Mouse (Mus musculus) E14TG2a.4 (cell line): ENCODE data around the gene Ovol2.
"Not testable (repeated sequence)": the region's sequence is repeated elsewhere in the genome, so short reads cannot be mapped to it uniquely, and the experiment has no call there.

Source experiments
- H3K27me3 ChIP-seq: 2 replicates; pipeline ENCODE4 v1.6.1; 2014; ENCODE audit warnings: low read length, control low read depth; ENCODE audit not compliant: insufficient read depth
- H3K36me3 ChIP-seq: 2 replicates; pipeline ENCODE4 v1.6.1; 2014; ENCODE audit warnings: low read length, control low read depth; ENCODE audit not compliant: insufficient read depth
- H3K4me1 ChIP-seq: replicated peaks from 2 replicates; pipeline ENCODE4 v1.6.1; 2014; ENCODE audit warnings: low read depth, low read length, control low read depth
- H3K4me3 ChIP-seq: replicated peaks from 2 replicates; pipeline ENCODE4 v1.5.1; 2014; ENCODE audit warnings: mild to moderate bottlenecking, low read length
- H3K9me3 ChIP-seq: 2 replicates; pipeline ENCODE4 v1.6.1; 2014; ENCODE audit warnings: low read length, control low read depth
- CTCF ChIP-seq: conservative IDR thresholded peaks from 2 replicates; pipeline ENCODE4 v1.5.1; 2014; ENCODE audit warnings: low read length
- NANOG ChIP-seq: IDR thresholded peaks from 2 replicates; pipeline ENCODE4 v1.6.1; 2014; ENCODE audit warnings: borderline replicate concordance, low read length, mixed read lengths
- POU5F1 ChIP-seq: IDR thresholded peaks from 2 replicates; pipeline ENCODE4 v1.6.1; 2014; ENCODE audit warnings: low read length, borderline replicate concordance

The Ovol2 gene

DNA sequence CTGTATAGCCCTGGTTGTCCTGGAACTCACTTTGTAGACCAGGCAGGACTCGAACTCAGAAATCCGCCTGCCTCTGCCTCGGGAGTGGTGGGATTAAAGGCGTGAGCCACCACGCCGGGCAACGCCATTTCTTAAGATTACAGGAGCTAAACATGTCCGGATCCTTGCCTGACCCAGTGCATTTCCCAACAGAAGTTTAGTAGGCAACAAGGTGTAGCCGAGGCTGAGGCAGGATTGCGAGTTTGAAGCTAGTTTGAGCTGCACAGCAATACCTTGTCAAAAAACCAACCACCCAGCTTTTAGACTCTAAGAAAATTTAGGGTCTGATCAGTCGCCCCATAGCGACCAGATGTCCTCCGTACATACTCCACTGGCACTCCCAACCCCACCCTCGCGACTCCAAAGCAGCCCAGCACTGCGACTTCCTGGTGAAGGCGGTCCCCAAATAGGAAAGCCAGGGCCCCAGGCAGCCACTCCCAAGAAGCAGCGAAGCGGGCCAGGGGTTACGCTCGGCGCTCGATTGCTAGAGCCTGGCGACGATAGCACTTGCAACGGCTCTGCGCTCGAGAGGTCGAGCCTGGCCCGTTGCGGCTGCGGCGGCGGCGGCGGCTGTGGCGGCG is 36.6 kb upstream of the Ovol2 start, which contains the start of the genes Kat14 and Pet117:
Gene Kat14, plus strand, starts transcription at position 584 of the 620 bp plus-strand sequence.
Gene Pet117, plus strand, starts transcription at position 597 of the 620 bp plus-strand sequence.
- Histone ChIP-seq H3K4me3 (peak within 1 kb of the TSS; percentile 87), H3K4me1 (peaks cover 23% of the 10 kb centered on the region), H3K36me3 (peaks cover 21% of the 10 kb centered on the region), H3K9me3 (no peaks in the 10 kb centered on the region), H3K27me3 (no peaks in the 10 kb centered on the region)
- no peak for TF ChIP-seq NANOG
- no peak for TF ChIP-seq CTCF
- TF ChIP-seq POU5F1, result no peak

DNA sequence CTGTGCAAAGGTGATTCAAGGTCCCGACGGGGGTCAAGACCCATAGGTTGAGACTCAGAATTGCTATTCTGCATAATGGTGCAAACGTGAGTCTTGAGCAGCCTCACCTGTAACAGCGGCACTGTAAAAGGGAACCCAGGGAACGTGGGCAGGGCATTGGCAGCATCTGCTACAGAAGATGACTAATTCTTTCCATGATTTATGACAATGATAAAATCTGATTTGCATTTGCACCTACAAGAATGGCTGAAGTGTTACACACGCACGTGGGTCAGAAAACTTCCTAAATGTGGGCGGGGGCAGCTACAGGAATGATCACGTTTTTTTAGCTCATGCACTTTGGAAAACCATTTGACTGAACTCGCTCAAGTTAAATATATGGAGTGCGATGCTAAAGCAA is 20.9 kb upstream of the Ovol2 start:
- H3K9me3 ChIP-seq, result no peaks in the 10 kb centered on the region
- 0 out of 2 replicates have a peak, but pooled peaks cover 2% of the 10 kb centered on the region for H3K4me1 ChIP-seq
- H3K27me3 ChIP-seq, result no peaks in the 10 kb centered on the region
- TF ChIP-seq NANOG (no peak), POU5F1 (no peak), CTCF (no peak)
- H3K36me3 ChIP-seq, result no peaks in the 10 kb centered on the region
- no peak overlapping the region for H3K4me3 ChIP-seq

DNA sequence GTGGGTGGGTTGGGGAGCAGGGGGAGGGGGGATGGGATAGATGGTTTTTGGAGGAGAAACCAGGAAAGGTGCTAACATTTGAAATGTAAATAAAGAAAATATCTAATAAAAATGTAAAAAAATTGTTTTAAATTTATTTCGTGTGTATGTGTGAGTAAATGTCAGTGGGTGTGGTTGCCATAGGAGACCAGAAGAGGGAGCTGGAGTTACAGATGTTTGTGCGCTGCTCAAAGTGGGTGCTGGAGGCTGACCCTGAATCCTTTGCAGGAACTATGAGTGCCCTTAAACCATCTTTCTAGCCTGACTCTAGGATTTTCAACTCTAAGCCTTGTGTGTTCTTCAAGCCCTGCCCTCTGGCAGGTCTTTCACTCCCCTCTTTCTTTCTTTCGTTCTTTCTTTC is 16.6 kb upstream of the Ovol2 start:
- H3K36me3 ChIP-seq, result no peaks in the 10 kb centered on the region
- 0 out of 2 replicates have a peak, but pooled peaks cover 2% of the 10 kb centered on the region for H3K4me1 ChIP-seq
- no peaks in the 10 kb centered on the region for H3K9me3 ChIP-seq
- H3K27me3 ChIP-seq, result 0 out of 2 replicates have a peak, but pooled peaks cover 2% of the 10 kb centered on the region
- TF ChIP-seq NANOG (no peak), POU5F1 (no peak), CTCF (peak; percentile 53)
- H3K4me3 ChIP-seq, result no peak overlapping the region

DNA sequence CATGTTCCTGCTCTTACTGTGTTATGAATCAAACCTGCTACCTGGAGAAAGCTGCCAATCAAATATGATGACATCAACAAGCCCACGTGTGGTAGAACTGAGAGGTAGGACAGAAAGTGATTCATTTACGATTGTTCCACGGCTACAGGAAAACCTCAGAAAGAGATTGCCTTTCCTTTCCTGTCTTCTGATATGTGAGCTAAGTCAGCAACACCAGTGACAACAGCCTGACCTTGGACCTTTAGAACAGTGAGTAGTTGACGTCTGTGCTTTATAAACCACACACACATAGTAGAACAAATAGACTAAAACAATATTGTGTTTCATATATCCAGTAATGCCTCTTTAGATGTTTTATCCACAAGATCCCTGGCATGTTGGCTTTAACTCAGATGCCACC is 11.2 kb upstream of the Ovol2 start:
- no peak for TF ChIP-seq NANOG
- no peak for TF ChIP-seq CTCF
- no peak for TF ChIP-seq POU5F1
- no peaks in the 10 kb centered on the region for H3K36me3 ChIP-seq
- H3K4me1 ChIP-seq, result no peaks in the 10 kb centered on the region
- no peaks in the 10 kb centered on the region for H3K9me3 ChIP-seq
- 0 out of 2 replicates have a peak, but pooled peaks cover 2% of the 10 kb centered on the region for H3K27me3 ChIP-seq
- no peak overlapping the region for H3K4me3 ChIP-seq

DNA sequence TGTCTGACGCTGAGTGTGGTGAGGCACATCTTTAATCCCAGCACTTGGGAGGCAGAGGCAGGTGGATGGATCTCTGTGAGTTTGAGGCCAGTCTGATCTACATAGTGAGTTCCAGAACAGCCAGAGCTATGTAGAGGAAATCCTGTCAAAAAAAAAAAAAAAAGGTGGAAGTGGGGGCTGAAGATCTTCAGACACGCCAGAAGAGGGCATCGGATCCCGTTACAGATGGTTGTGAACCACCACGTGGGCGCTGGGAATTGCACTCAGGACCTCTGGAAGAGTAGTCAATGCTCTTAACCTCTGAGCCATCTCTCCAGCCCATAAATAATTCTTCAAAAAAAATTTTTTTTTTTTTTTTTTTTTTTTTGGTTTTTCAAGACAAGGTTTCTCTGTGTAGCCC is 6.2 kb upstream of the Ovol2 start:
- not testable (repeated sequence) for H3K4me1 ChIP-seq, H3K36me3 ChIP-seq, H3K4me3 ChIP-seq, H3K9me3 ChIP-seq
- H3K27me3 ChIP-seq, result peaks cover 29% of the 10 kb centered on the region

DNA sequence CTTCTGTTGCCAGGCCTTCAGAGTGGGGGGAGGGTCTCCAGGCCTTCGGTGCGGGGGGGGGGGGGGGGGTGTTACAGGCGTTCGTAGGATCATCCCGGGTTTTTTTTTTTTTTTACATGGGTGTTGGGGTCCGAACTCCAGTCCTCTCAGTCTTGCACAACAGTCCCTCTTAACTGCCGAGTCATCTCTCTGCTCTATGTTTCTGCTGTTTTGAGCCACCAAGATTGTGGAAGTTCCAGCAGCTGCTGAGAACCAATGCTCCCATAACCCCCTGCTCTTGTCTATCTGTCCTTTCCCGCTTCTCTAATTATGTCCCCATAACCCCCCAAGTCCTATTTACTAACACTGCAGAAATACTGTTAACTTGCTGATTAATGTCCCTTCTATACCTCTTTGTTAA is 5.8 kb upstream of the Ovol2 start:
- no peaks in the 10 kb centered on the region for H3K9me3 ChIP-seq
- no peak overlapping the region for H3K4me3 ChIP-seq
- peaks cover 33% of the 10 kb centered on the region for H3K27me3 ChIP-seq
- no peaks in the 10 kb centered on the region for H3K36me3 ChIP-seq
- TF ChIP-seq CTCF, result no peak
- TF ChIP-seq NANOG, result no peak
- TF ChIP-seq POU5F1, result no peak
- H3K4me1 ChIP-seq, result peaks cover 8% of the 10 kb centered on the region

DNA sequence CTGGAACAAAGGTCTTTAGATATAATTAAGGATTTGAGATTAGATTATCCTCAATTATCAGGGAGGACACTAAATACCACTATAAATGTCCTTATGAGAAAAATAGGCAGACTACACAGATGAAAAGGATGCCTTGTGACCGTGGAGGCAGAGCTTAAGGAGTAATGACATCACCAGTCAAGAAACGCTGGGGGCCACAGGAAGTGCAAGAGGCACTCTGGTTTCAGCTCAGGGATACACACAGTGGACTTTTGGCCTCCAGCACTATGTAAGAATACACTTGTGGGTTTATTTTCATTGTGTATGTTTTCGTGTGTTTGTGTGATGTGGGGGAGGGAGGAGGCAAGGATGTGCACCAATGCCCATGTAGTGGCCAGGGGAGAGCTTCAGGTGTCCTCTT is 5.3 kb upstream of the Ovol2 start:
- no peaks in the 10 kb centered on the region for H3K9me3 ChIP-seq
- H3K4me3 ChIP-seq, result no peak overlapping the region
- peaks cover 38% of the 10 kb centered on the region for H3K27me3 ChIP-seq
- no peaks in the 10 kb centered on the region for H3K36me3 ChIP-seq
- TF ChIP-seq NANOG, result no peak
- no peak for TF ChIP-seq POU5F1
- TF ChIP-seq CTCF, result no peak
- H3K4me1 ChIP-seq, result peaks cover 13% of the 10 kb centered on the region

DNA sequence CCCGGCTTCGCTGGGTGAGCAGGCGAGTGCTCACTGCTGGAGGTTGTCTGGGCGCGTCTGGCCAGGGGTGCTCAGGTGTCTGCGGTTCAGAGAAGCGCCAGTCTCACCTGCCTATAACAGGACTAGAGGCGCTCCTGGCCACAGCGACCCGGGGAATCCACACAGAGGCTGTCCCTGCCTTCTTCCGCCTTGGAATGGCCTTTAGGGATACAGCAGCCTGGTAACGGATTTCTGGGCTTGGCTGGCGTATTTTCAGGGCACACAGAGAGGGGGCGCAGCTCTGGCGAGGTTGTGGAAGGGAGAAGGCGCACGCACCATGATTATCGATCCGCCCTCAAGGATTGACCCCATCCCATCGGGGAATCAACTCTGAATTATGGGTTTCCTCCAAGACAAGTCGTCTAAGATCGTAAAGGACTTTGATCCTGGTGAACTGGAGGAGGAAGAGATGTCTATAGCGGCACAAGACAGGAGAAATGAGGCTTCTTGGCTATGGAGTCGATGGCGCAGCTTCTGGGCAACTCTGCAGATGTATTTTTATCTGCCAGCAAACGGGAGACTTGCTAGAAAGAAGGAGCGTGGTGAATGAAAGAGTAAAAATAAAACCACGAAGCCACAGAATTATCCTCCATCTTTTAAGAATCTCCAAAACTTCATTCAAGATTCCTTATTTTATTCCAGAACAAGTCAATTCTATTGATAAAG is 1.3 kb upstream of the Ovol2 start:
- no peak for TF ChIP-seq POU5F1
- TF ChIP-seq CTCF, result peak; percentile 32
- TF ChIP-seq NANOG, result no peak
- Histone ChIP-seq H3K36me3 (no peaks in the 10 kb centered on the region), H3K27me3 (peaks cover 68% of the 10 kb centered on the region), H3K4me3 (peak overlapping the region; percentile 71), H3K4me1 (peaks cover 40% of the 10 kb centered on the region), H3K9me3 (no peaks in the 10 kb centered on the region)

DNA sequence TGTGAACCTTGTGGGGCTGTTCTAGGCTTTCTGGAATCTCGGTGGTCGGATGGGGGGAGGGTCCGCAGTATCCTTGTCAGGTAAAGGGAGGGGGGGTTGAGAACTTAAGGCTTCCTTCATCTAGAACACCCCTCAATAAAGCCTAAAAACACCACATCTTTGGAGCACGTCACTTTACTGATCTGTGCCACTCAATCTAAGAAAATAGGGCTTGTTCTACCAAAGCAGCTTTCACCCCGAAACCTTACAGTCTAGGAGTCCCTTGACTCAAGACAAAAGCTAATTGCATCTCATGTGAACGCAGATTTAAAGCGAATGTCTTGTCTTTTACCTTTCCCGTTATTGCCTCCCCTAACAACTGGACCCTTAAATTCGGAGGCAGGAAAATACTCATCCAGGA is 540 bp upstream of the Ovol2 start:
- H3K4me1 ChIP-seq, result peaks cover 48% of the 10 kb centered on the region
- no peaks in the 10 kb centered on the region for H3K36me3 ChIP-seq
- H3K9me3 ChIP-seq, result no peaks in the 10 kb centered on the region
- peak overlapping the region; percentile 83 for H3K4me3 ChIP-seq
- peaks cover 73% of the 10 kb centered on the region for H3K27me3 ChIP-seq
- no peak for TF ChIP-seq CTCF
- TF ChIP-seq POU5F1, result no peak
- no peak for TF ChIP-seq NANOG
